Mouse (Mus musculus) embryonic facial prominence, embryonic 10.5 days (tissue): ENCODE measurements around the gene Memo1. TPM values are rescaled to one million over a fixed set of nuclear protein-coding genes. Genes with fewer than 3 reads are reported as not detected.

ENCODE experiments used
- polyA plus RNA-seq: library from polyadenylated mRNA; unstranded; fragments of >200 nt; fragmentation: Nextera tagmentation; extraction: Ambion mirVana; gene quantifications from 2 replicates; pipeline ENCODE4 v1.2.1, GENCODE M21; 2016

Memo1 gene
- polyA plus RNA-seq, 1 experiment from 2014 or later = 94.8 TPM

Other genes starting within 250 kb of the Memo1 start
- gene Srd5a2, start 247.6 kb downstream of the Memo1 start, polyA plus RNA-seq = not detected in 2 replicates
- 287 and 298 TPM in 2 replicates for gene Dpy30, start 28.4 kb upstream of the Memo1 start, polyA plus RNA-seq
- 17.0 and 18.0 TPM in 2 replicates for gene Spast, start 43.5 kb upstream of the Memo1 start, polyA plus RNA-seq
- 38.3 and 39.2 TPM in 2 replicates for gene Slc30a6, start 100.1 kb upstream of the Memo1 start, polyA plus RNA-seq
- gene Nlrc4, start 163.6 kb upstream of the Memo1 start, polyA plus RNA-seq = 0.16 and 0.19 TPM in 2 replicates
- 31.4 and 34.8 TPM in 2 replicates for gene Yipf4, start 194.0 kb upstream of the Memo1 start, polyA plus RNA-seq
- gene Birc6, start 232.8 kb upstream of the Memo1 start, polyA plus RNA-seq = 92.4 and 99.8 TPM in 2 replicates